Mouse (Mus musculus) heart, adult 2 months (tissue): ENCODE measurements around the gene Hoxa11.

Experiments used
- CTCF ChIP-seq: fragments of 200-600 bp; IDR thresholded peaks from 2 replicates; pipeline ENCODE4 v1.8.1; 2022; ENCODE audit warnings: antibody characterized with exemption, mild to moderate bottlenecking, moderate library complexity
- POLR2A ChIP-seq: fragments of 200-500 bp; IDR thresholded peaks from 2 replicates; pipeline ENCODE4 v1.6.1; 2011; ENCODE audit warnings: mild to moderate bottlenecking, low read depth, low read length, control low read depth; ENCODE audit not compliant: insufficient read depth

GRCm38 (mm10) chr6:52244471-52245039, 1.1 kb downstream of the Hoxa11 start:
- TF ChIP-seq CTCF = no peak
- no peak for TF ChIP-seq POLR2A
